Mouse (Mus musculus) MEL (cell line): ENCODE measurements around the gene Zfp111. TPM values are rescaled to one million over a fixed set of nuclear protein-coding genes. Genes with fewer than 3 reads are reported as not detected.
A peak's percentile ranks its signal among the peaks of the same experiment; 100 is the strongest.

Source experiments
- DNase-seq: peaks from one replicate; pipeline ENCODE4 v3.0.0; 2011; ENCODE audit warnings: low read depth, low spot score
- H3K27ac ChIP-seq: 2 replicates; pipeline ENCODE4 v1.5.1; 2012; ENCODE audit warnings: low read depth, mild to moderate bottlenecking, control low read depth, low read length, moderate library complexity; ENCODE audit not compliant: control insufficient read depth
- H3K27me3 ChIP-seq, 2 experiments: fragments of 150-350 bp in 1 of 2; sonication (generic) in 1 of 2; 2 replicates each; pipeline ENCODE4 v1.6.1; 2012; ENCODE audit warnings: low read length in 2 of 2, mild to moderate bottlenecking in 2 of 2, improper control_type of control experiment in 1 of 2, moderate library complexity in 1 of 2; ENCODE audit not compliant: insufficient read depth in 2 of 2, control insufficient read depth in 1 of 2
- H3K36me3 ChIP-seq, 2 experiments: 2 replicates each; pipeline ENCODE4 v1.6.1; 2012 to 2014; ENCODE audit warnings: low read length in 2 of 2, improper control_type of control experiment in 1 of 2, inconsistent platforms in 1 of 2, mild to moderate bottlenecking in 1 of 2; ENCODE audit not compliant: insufficient read depth in 2 of 2, control insufficient read depth in 1 of 2
- H3K4me1 ChIP-seq, 2 experiments: fragments of 150-350 bp in 1 of 2; sonication (generic) in 1 of 2; 2 replicates each; pipeline ENCODE4 v1.6.1; 2012; ENCODE audit warnings: low read length in 2 of 2, improper control_type of control experiment in 1 of 2, mild to moderate bottlenecking in 1 of 2; ENCODE audit not compliant: insufficient read depth in 2 of 2, control insufficient read depth in 1 of 2
- H3K4me3 ChIP-seq, 2 experiments: fragments of 150-350 bp in 1 of 2; sonication (generic) in 1 of 2; 2 replicates each; pipeline ENCODE4 v1.5.1; 2012; ENCODE audit warnings: low read depth in 2 of 2, low read length in 2 of 2, mild to moderate bottlenecking in 2 of 2, moderate library complexity in 2 of 2, control low read depth in 1 of 2, improper control_type of control experiment in 1 of 2; ENCODE audit not compliant: control insufficient read depth in 1 of 2, insufficient read depth in 1 of 2
- H3K79me2 ChIP-seq: 2 replicates; pipeline ENCODE4 v1.6.1; 2012; ENCODE audit warnings: mild to moderate bottlenecking, low read length, moderate library complexity; ENCODE audit not compliant: control insufficient read depth, poor library complexity, insufficient read depth
- H3K9ac ChIP-seq: 2 replicates; pipeline ENCODE4 v1.6.1; 2012; ENCODE audit warnings: low read depth, mild to moderate bottlenecking, control low read depth, low read length, moderate library complexity; ENCODE audit not compliant: control insufficient read depth, poor library complexity, severe bottlenecking
- H3K9me3 ChIP-seq: fragments of 150-350 bp; sonication (generic); replicated peaks from 2 replicates; pipeline ENCODE4 v1.6.1; 2012; ENCODE audit warnings: mild to moderate bottlenecking, low read length, improper control_type of control experiment, moderate library complexity; ENCODE audit not compliant: insufficient read depth
- CHD1 ChIP-seq: IDR thresholded peaks from 2 replicates; pipeline ENCODE4 v1.6.1; 2012; ENCODE audit warnings: low read depth, mild to moderate bottlenecking, inconsistent platforms, low read length, improper control_type of control experiment
- CHD2 ChIP-seq: IDR thresholded peaks from 2 replicates; pipeline ENCODE4 v1.6.1; 2011; ENCODE audit warnings: low read length, improper control_type of control experiment
- CTCF ChIP-seq, 3 experiments: IDR thresholded peaks in 2 of 3; conservative IDR thresholded peaks in 1 of 3; 2 replicates each; pipeline ENCODE4 v1.5.1; 2011 to 2012; ENCODE audit warnings: low read length in 3 of 3, low read depth in 2 of 3, mild to moderate bottlenecking in 2 of 3, improper control_type of control experiment in 1 of 3, inconsistent platforms in 1 of 3, mixed read lengths in 1 of 3, moderate library complexity in 1 of 3; ENCODE audit not compliant: control insufficient read depth in 1 of 3, insufficient read depth in 1 of 3, poor library complexity in 1 of 3, severe bottlenecking in 1 of 3
- E2F4 ChIP-seq: IDR thresholded peaks from 2 replicates; pipeline ENCODE4 v1.6.1; 2011; ENCODE audit warnings: low read depth, low read length, improper control_type of control experiment, borderline replicate concordance
- EP300 ChIP-seq, 2 experiments: IDR thresholded peaks; 2 replicates each; pipeline ENCODE4 v1.6.1; 2011; ENCODE audit warnings: improper control_type of control experiment in 2 of 2, low read length in 2 of 2, low read depth in 1 of 2, mild to moderate bottlenecking in 1 of 2
- HCFC1 ChIP-seq: IDR thresholded peaks from 2 replicates; pipeline ENCODE4 v1.6.1; 2012; ENCODE audit warnings: low read depth, mild to moderate bottlenecking, inconsistent platforms, low read length, improper control_type of control experiment, moderate library complexity
- MAX ChIP-seq: IDR thresholded peaks from 2 replicates; pipeline ENCODE4 v1.6.1; 2011; ENCODE audit warnings: low read length, improper control_type of control experiment
- MAZ ChIP-seq: IDR thresholded peaks from 2 replicates; pipeline ENCODE4 v1.6.1; 2012; ENCODE audit warnings: low read depth, mild to moderate bottlenecking, inconsistent platforms, low read length, improper control_type of control experiment
- MXI1 ChIP-seq: IDR thresholded peaks from 2 replicates; pipeline ENCODE4 v1.6.1; 2011; ENCODE audit warnings: mild to moderate bottlenecking, low read depth, low read length, improper control_type of control experiment
- POLR2AphosphoS2 ChIP-seq: IDR thresholded peaks from 2 replicates; pipeline ENCODE4 v1.6.1; 2011; ENCODE audit warnings: low read length, improper control_type of control experiment
- POLR2AphosphoS5 ChIP-seq: IDR thresholded peaks from 2 replicates; pipeline ENCODE4 v1.6.1; 2012; ENCODE audit warnings: low read depth, borderline replicate concordance, mild to moderate bottlenecking, inconsistent platforms, low read length, moderate library complexity, mixed read lengths
- UBTF ChIP-seq: IDR thresholded peaks from 2 replicates; pipeline ENCODE4 v1.6.1; 2012; ENCODE audit warnings: low read depth, mild to moderate bottlenecking, inconsistent platforms, low read length, improper control_type of control experiment, moderate library complexity, borderline replicate concordance; ENCODE audit not compliant: insufficient read depth
- USF1 ChIP-seq: IDR thresholded peaks from 2 replicates; pipeline ENCODE4 v1.6.1; 2014; ENCODE audit warnings: low read depth, mild to moderate bottlenecking, inconsistent platforms, low read length, improper control_type of control experiment, moderate library complexity
- USF2 ChIP-seq, 2 experiments: IDR thresholded peaks; 2 replicates each; pipeline ENCODE4 v1.6.1; 2011 to 2012; ENCODE audit warnings: improper control_type of control experiment in 2 of 2, low read length in 2 of 2, borderline replicate concordance in 1 of 2, inconsistent platforms in 1 of 2, low read depth in 1 of 2, mild to moderate bottlenecking in 1 of 2; ENCODE audit not compliant: insufficient read depth in 1 of 2
- ZC3H11A ChIP-seq: IDR thresholded peaks from 2 replicates; pipeline ENCODE4 v1.6.1; 2012; ENCODE audit warnings: low read depth, mild to moderate bottlenecking, inconsistent platforms, low read length, improper control_type of control experiment
- ZNF384 ChIP-seq: IDR thresholded peaks from 2 replicates; pipeline ENCODE4 v1.6.1; 2012; ENCODE audit warnings: low read depth, mild to moderate bottlenecking, inconsistent platforms, low read length, improper control_type of control experiment
- polyA plus RNA-seq, 2 experiments: library from polyadenylated mRNA; stranded (reverse) in 1 of 2; unstranded in 1 of 2; fragments of >175 nt in 1 of 2; fragments of >200 nt in 1 of 2; gene quantifications; 2 replicates each; pipeline versions ENCODE4 v1.2.1 to v1.2.4; 2012; ENCODE audit warnings: low replicate concordance in 2 of 2, low read depth in 1 of 2; ENCODE audit not compliant: insufficient read length in 2 of 2, insufficient read depth in 1 of 2, missing spikeins in 1 of 2
- total RNA-seq: library from RNA; depleted of rRNA; stranded (reverse); fragments of 300-350 nt; gene quantifications from 2 replicates; pipeline ENCODE4 v1.2.3, GENCODE M21; 2012

Gene Zfp111
- total and polyA plus RNA-seq, 3 experiments: not detected

GRCm38 (mm10) chr7:24259306-24259999 lies 48.2 kb upstream of the Zfp111 start:
- no peak overlapping the region for H3K27ac ChIP-seq
- TF ChIP-seq E2F4 (no peak), POLR2AphosphoS5 (no peak), CTCF (IDR thresholded peaks at IDR 0.05 in 2 of 3, conservative IDR thresholded peaks at IDR 0.05 in 1 of 3; ENCODE audit: control insufficient read depth in 1 of 3, insufficient read depth in 1 of 3, low read depth in 2 of 3, low read length in 3 of 3, poor library complexity in 1 of 3, severe bottlenecking in 1 of 3) (no peak), MAZ (no peak), UBTF (no peak), HCFC1 (no peak), USF1 (no peak), POLR2AphosphoS2 (no peak), CHD2 (no peak), MXI1 (no peak), USF2 (IDR thresholded peaks at IDR 0.05; ENCODE audit: borderline replicate concordance in 1 of 2, insufficient read depth in 1 of 2, low read depth in 1 of 2, low read length in 2 of 2) (no peak), ZC3H11A (no peak), MAX (no peak), ZNF384 (no peak), EP300 (IDR thresholded peaks at IDR 0.05; ENCODE audit: low read depth in 1 of 2, low read length in 2 of 2) (no peak)
- TF ChIP-seq, all 39 proteins: peak for 0
- H3K4me1 ChIP-seq: no peaks in the 10 kb centered on the region
- no peaks in the 10 kb centered on the region for H3K9me3 ChIP-seq
- no peaks in the 10 kb centered on the region for H3K79me2 ChIP-seq
- H3K27me3 ChIP-seq: no peaks in the 10 kb centered on the region
- no peak for DNase-seq
- no peak overlapping the region for H3K4me3 ChIP-seq
- H3K36me3 ChIP-seq: no peaks in the 10 kb centered on the region
- no peak overlapping the region for H3K9ac ChIP-seq

DNA sequence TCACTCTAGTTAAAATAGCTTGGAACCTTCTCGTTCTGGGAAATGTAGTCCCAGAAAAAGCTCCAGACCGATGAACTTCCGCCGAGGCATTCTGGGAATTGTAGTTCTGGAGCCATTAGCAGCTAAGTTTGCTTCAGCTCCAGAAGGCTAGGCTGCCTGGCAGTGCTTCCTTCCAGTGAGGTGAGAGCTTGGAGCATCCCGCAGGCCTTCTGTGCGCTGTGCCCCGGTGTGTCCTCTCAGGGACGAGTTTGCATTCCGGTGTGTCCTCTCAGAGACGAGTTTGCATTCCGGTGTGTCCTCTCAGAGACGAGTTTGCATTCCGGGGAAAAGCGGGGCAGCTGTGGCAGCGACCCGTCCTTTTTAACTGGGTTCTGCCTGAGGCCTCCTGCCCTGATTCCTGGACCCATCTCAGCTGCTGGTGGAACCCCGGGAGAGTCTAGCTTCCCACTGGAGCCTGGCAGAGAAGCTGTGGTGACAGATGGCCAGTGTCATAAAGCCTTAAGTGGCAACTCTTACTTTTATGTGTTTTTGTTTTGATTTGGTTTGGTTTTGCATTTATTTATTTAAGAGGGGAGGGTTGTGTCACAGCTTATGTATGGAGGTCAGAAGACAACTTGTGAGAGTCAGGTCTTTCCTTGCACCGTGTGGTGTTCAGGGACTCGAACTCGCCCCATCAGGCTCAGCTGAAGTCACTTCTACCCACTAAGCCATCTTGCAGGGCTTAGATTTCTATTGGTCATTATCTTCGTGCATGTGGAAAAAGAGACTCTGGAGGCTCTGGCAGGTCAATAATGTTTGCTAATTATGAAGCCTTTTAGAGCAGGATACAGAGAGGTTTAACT lies 43.6 kb upstream of the Zfp111 start, which contains the start of gene Zfp108:
Gene Zfp108 (plus strand): TSS at position 162 of the 842 bp plus-strand sequence.
- Histone ChIP-seq H3K4me3 (no peak within 1 kb of the TSS), H3K79me2 (no peaks in the 10 kb centered on the region), H3K27me3 (no peaks in the 10 kb centered on the region), H3K9me3 (no peaks in the 10 kb centered on the region), H3K9ac (no peak within 1 kb of the TSS), H3K27ac (no peak within 1 kb of the TSS), H3K4me1 (no peaks in the 10 kb centered on the region), H3K36me3 (no peaks in the 10 kb centered on the region)
- TF ChIP-seq HCFC1: peak; percentile 55
- no peak for TF ChIP-seq CHD1
- DNase-seq: no peak
